Mouse (Mus musculus) limb, embryonic 11.5 days (tissue): Measurements from ENCODE around the gene Trim7. TPM values are rescaled to one million over a fixed set of nuclear protein-coding genes. Genes with fewer than 3 reads are reported as not detected.
"Not testable (repeated sequence)": the region's sequence is repeated elsewhere in the genome, so short reads cannot be mapped to it uniquely, and the experiment has no call there.

Experiments
- ATAC-seq: fragments of 200-750 bp; cut with Nextera tagmentation; 2 replicates; pipeline ENCODE4 v1.8.0; 2017; ENCODE audit warnings: low read depth; ENCODE audit not compliant: insufficient number of reproducible peaks, low FRiP score, low TSS enrichment
- DNase-seq: peaks from one replicate; pipeline ENCODE4 v3.0.0-alpha.2; 2015; ENCODE audit warnings: low spot score
- H3K27ac ChIP-seq: fragments of 300-500 bp; sonication (generic); replicated peaks from 2 replicates; pipeline ENCODE4 v1.5.1; 2014; ENCODE audit warnings: low read depth, mild to moderate bottlenecking, low read length
- H3K27me3 ChIP-seq: fragments of 300-500 bp; sonication (generic); 2 replicates; pipeline ENCODE4 v1.6.1; 2014; ENCODE audit warnings: mild to moderate bottlenecking, low read length, mixed read lengths; ENCODE audit not compliant: control insufficient read depth, insufficient read depth
- H3K36me3 ChIP-seq: fragments of 300-500 bp; sonication (generic); 2 replicates; pipeline ENCODE4 v1.6.1; 2014; ENCODE audit warnings: mild to moderate bottlenecking, low read length, moderate library complexity, mixed read lengths; ENCODE audit not compliant: control insufficient read depth, insufficient read depth
- H3K4me1 ChIP-seq: fragments of 300-500 bp; sonication (generic); 2 replicates; pipeline ENCODE4 v1.6.1; 2014; ENCODE audit warnings: low read length, mixed read lengths; ENCODE audit not compliant: control insufficient read depth, insufficient read depth
- H3K4me2 ChIP-seq: fragments of 300-500 bp; sonication (generic); 2 replicates; pipeline ENCODE4 v1.6.1; 2014; ENCODE audit warnings: low read depth, mild to moderate bottlenecking, moderate library complexity; ENCODE audit not compliant: severe bottlenecking
- H3K4me3 ChIP-seq: fragments of 300-500 bp; sonication (generic); 2 replicates; pipeline ENCODE4 v1.5.1; 2014; ENCODE audit warnings: low read depth, low read length
- H3K9ac ChIP-seq: fragments of 300-500 bp; sonication (generic); 2 replicates; pipeline ENCODE4 v1.6.1; 2014; ENCODE audit warnings: mild to moderate bottlenecking, low read length
- H3K9me3 ChIP-seq: fragments of 300-500 bp; sonication (generic); 2 replicates; pipeline ENCODE4 v1.6.1; 2016; ENCODE audit warnings: low read length; ENCODE audit not compliant: control insufficient read depth
- WGBS: fragments of 180-500 bp; shearing (Covaris S2); extraction: QIAGEN DNeasy Blood & Tissue Kit; methylation state at CpG from one replicate; pipeline ENCODE4 v1.1.7; 2014; 5-methylcytosine and 5-hydroxymethylcytosine counted together
- polyA plus RNA-seq: library from polyadenylated mRNA; unstranded; fragments of >200 nt; fragmentation: Nextera tagmentation; extraction: Ambion mirVana; gene quantifications from 2 replicates; pipeline ENCODE4 v1.2.1, GENCODE M21; 2014

Trim7 gene
- polyA plus RNA-seq, result 0.25 and 0.41 TPM in 2 replicates

DNA sequence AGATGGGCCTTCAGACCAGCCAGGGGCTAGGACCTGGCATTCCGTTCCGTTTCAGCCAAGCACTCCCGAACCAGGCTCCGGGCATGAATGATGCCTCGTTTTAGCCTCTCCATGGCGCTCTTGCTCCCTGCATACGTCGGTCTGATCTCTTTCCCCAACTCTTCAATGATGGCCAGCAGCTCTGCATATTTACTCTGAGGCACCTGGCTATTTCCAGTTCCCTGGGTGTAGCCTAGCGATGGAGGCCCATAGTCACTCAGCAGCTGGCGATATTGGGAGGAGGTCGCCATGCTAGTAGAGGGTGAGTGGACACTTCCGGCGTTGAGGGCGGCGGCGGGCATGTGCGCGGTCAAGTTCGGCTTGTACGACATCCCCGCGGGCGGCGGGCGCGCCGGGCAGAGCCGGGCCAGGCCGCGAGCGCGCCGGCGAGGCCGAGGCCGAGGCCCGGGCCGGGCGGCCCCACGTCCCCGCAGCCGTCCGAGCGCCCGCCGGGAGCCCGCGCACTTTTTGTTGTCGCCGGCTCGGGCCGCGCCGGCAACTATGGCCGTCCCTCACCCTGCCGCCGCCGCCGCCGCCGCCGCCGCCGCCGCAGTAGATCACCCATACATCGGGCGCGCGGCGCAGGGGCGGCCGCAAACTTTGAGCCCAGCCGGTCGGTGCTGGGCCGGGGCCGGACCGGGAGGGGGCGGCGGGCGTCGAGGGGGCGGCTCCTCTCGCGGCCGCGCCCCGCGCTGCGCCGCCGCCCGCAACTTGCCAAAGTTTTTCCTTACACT is at the start of gene Trim7, which contains the start of gene Gm12184:
Trim7 (plus strand) TSS at position 162 of the 773 bp plus-strand sequence.
Gm12184 (minus strand) TSS at position 677 of the 773 bp plus-strand sequence.
- not testable (repeated sequence) for H3K4me1 ChIP-seq, DNase-seq
- peak; percentile 64 for ATAC-seq

DNA sequence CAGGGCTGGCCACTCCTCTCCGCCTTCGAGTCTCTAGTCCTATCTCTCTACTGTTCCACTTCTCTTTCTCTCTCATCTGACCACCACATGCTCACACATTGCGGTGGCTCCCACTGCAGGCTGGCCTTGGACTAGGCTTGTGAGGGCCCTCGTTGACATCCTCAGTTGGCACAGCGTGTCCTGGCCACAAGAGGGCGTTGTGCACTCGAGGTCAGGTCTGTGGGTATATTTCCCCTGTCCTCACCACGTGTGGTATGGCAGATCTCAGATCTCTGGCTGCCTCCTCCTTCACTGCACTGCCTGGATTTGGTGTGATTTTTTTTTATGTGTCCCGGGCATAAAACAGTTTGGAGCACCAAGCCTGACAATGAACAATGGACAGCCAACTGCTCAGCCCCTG is 49.3 kb upstream of the Trim7 start:
- Histone ChIP-seq H3K4me1 (no peaks in the 10 kb centered on the region), H3K9ac (no peak overlapping the region), H3K4me2 (no peak overlapping the region), H3K27ac (no peak overlapping the region), H3K4me3 (no peak overlapping the region), H3K9me3 (no peaks in the 10 kb centered on the region), H3K27me3 (no peaks in the 10 kb centered on the region), H3K36me3 (no peaks in the 10 kb centered on the region)
- WGBS, result 44% methylated on average over 9 of the region's 9 CpGs
- DNase-seq (no peak), ATAC-seq (no peak)

More for the DNA sequence above, at the start of gene Trim7, which contains the start of gene Gm12184:
- H3K36me3 ChIP-seq, H3K9me3 ChIP-seq, H3K27me3 ChIP-seq, H3K27ac ChIP-seq: not testable (repeated sequence)
- Histone ChIP-seq H3K9ac (peak within 1 kb of the TSS; percentile 37), H3K4me3 (peak within 1 kb of the TSS; percentile 38), H3K4me2 (peak within 1 kb of the TSS; percentile 46)
- under 1% methylated on average over 49 of the region's 92 CpGs for WGBS

DNA sequence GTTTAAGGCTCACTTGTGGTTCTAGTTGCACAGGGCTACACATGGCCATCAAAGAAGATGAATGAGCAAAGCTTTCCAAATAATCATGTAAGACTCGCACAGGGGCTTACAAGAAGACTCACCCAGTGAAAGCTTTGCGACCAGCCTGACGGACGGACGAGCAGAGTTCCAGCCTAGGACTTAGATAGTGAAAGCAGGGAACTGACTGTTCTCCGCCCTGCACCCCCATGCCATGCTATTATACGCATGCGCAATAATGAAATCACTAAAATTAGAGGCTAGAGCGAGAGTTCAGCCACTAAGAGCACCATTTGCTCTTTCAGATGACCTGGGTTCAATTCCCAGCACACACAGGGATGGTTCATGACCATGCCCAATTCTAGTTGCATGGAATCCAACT is 48.6 kb upstream of the Trim7 start:
- Histone ChIP-seq H3K27me3 (no peaks in the 10 kb centered on the region), H3K4me1 (no peaks in the 10 kb centered on the region), H3K9me3 (no peaks in the 10 kb centered on the region), H3K9ac (no peak overlapping the region), H3K4me2 (no peak overlapping the region), H3K36me3 (no peaks in the 10 kb centered on the region), H3K4me3 (no peak overlapping the region), H3K27ac (no peak overlapping the region)
- WGBS, result 85% methylated on average over 9 of the region's 9 CpGs
- no peak for ATAC-seq
- DNase-seq, result no peak

DNA sequence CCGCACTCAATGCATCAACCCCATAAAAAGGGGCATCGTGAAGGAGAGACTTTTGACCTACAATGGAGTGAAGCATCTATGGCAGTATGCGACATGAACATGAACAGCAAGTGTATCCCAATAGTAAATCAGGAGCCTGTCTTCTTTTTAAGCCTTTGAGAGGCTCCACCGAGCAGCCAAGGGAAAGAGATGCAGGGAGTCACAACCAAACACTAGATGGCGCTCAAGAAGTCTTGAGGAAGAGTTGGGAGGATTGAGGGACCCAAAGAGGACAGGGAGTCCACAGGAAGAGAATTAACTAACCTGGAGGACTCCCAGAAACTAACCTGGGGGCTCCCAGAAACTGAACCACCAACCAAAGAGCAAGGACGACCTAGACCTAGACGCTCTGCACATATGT is 46.5 kb upstream of the Trim7 start:
- Histone ChIP-seq H3K4me2 (no peak overlapping the region), H3K27ac (no peak overlapping the region), H3K4me3 (no peak overlapping the region), H3K9me3 (no peaks in the 10 kb centered on the region), H3K9ac (no peak overlapping the region), H3K27me3 (no peaks in the 10 kb centered on the region), H3K36me3 (no peaks in the 10 kb centered on the region), H3K4me1 (no peaks in the 10 kb centered on the region)
- WGBS, result 38% methylated on average over 7 of the region's 7 CpGs
- ATAC-seq (no peak), DNase-seq (no peak)

DNA sequence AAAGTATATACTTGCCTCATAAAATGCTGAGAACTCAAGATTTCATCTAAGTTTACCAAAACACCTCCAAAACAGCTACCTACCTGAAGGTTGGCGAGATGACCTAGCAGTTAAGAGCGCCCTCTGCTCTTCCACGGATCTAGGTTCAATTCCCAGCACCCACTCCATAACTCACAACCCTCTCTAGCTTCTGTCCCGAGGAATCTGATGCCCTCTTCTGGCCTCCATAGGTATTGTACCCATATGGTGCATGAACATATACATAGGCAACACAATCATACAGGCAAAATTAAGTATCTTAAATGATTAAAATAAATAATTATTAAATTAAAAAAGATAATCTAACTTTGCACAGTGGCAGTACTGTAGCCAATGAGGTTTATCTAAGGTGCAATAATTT is 43.7 kb upstream of the Trim7 start:
- no peak overlapping the region for H3K9ac ChIP-seq
- no peak for ATAC-seq

DNA sequence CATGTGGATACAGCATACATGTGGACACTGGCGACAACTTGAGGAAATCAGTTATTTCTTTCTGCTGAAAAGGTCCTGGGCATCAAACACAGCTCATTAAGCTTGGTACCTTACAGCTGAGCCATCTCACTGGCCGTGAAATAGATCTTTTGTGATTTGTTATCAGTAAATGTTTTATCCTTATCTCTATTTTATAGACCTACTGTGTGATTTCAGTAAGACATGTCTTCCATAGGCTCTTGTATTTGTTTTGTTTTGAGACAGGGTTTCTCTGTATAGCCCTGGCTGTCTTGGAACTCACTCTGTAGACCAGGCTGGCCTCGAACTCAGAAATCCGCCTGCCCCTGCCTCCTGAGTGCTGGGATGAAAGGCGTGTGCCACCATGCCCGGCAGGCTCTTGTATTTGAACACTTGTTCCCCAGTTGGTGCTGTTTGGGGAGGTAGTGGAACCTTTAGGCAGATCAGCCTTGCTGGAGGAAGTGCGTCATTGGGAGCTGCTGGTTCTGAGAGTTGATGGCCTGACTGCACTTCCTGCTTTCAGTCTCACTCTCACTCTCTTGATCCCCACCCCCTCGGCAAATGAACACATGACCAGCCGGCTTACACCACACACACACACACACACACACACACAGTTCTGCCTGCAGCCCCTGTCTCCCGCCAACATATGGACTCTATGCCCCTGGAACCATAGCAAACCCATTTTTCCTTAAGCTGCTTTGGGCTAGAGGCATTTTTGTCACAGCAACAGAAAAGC is 38.3 kb upstream of the Trim7 start:
- Histone ChIP-seq H3K4me3 (peak overlapping the region; percentile 26; the same call in 1 of the 2 replicates), H3K27ac (no peak overlapping the region), H3K36me3 (no peaks in the 10 kb centered on the region), H3K4me1 (no peaks in the 10 kb centered on the region), H3K9ac (no peak overlapping the region), H3K9me3 (no peaks in the 10 kb centered on the region), H3K27me3 (no peaks in the 10 kb centered on the region), H3K4me2 (peak overlapping the region; percentile 48; the same call in 1 of the 2 replicates)
- DNase-seq (peak; percentile 46), ATAC-seq (peak; percentile 52; the same call in 1 of the 2 replicates)
- WGBS, result 52% methylated on average over 10 of the region's 10 CpGs

More for the DNA sequence above, 43.7 kb upstream of the Trim7 start:
- no peak overlapping the region for H3K27ac ChIP-seq
- no peaks in the 10 kb centered on the region for H3K4me1 ChIP-seq
- no peak for DNase-seq
- H3K9me3 ChIP-seq, result no peaks in the 10 kb centered on the region
- H3K4me3 ChIP-seq, result no peak overlapping the region
- 87% methylated on average over 4 of the region's 4 CpGs for WGBS
- no peak overlapping the region for H3K4me2 ChIP-seq
- no peaks in the 10 kb centered on the region for H3K27me3 ChIP-seq
- H3K36me3 ChIP-seq, result no peaks in the 10 kb centered on the region

DNA sequence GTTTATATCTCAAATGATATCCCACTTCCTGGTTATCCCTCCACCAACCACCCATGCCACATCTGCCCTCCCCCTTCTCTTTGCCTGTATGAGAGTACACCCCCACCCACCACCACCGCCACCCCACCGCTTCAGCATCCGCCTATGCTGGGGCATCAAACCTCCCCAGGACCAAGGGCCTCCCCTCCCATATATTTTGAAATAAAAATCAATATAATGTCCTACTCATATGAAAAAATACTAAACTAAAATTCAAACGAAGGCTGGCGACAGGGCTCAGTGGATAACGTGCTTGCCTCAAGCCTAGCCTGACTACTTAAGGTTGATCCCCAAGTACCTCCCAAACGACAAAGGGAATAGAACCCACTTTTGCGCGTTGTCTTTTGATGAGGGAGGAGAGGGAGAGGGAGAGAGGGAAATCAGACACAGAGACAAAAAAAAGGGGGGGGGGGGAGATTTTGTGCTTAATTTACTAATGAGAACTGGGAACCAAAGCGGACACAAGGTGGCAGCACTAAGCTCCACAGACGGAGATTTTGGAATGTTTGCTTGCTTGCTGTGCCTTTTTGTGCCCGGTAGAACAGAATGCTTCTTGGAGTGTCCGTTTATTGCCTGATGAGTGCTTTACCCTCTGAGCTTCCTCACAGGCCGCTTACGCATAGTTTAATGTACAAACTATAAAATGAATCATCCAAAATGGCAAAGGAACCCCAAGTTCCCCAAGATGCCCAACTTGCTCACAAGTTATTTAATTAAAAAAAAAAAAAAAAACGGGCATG is 37.4 kb upstream of the Trim7 start:
- peak overlapping the region; percentile 48 for H3K4me2 ChIP-seq
- 8% methylated on average over 16 of the region's 16 CpGs for WGBS
- H3K36me3 ChIP-seq, result no peaks in the 10 kb centered on the region
- H3K27ac ChIP-seq, result no peak overlapping the region
- peak overlapping the region; percentile 26 for H3K4me3 ChIP-seq
- DNase-seq, result peak; percentile 83
- no peaks in the 10 kb centered on the region for H3K9me3 ChIP-seq
- ATAC-seq, result peak; percentile 51; the same call in 1 of the 2 replicates
- H3K4me1 ChIP-seq, result no peaks in the 10 kb centered on the region
- H3K27me3 ChIP-seq, result no peaks in the 10 kb centered on the region
- peak overlapping the region; percentile 12; the same call in 1 of the 2 replicates for H3K9ac ChIP-seq

DNA sequence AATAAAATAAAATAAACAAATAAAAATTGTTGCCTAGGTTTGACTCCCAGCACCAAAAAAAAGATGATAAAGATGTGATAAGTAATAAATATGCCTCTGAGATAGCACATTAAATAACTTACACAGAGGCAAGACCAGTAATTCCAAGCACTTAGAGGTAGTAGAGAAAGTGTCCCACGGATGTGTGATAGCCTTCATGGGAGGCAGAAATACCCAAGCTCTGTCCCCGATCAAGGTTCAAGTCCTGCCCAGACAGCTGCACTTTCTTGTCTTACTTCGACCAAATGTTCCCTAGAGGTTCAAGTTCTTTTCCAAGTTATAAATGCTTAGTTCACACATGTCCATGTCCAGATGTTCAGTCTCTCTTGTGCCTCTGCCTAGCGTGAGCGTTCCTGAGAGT is 36.7 kb upstream of the Trim7 start:
- no peaks in the 10 kb centered on the region for H3K9me3 ChIP-seq
- no peak overlapping the region for H3K27ac ChIP-seq
- WGBS, result 85% methylated on average over 5 of the region's 5 CpGs
- H3K27me3 ChIP-seq, result no peaks in the 10 kb centered on the region
- no peaks in the 10 kb centered on the region for H3K36me3 ChIP-seq
- H3K9ac ChIP-seq, result no peak overlapping the region
- H3K4me2 ChIP-seq, result no peak overlapping the region
- no peak overlapping the region for H3K4me3 ChIP-seq
- no peaks in the 10 kb centered on the region for H3K4me1 ChIP-seq
- DNase-seq (no peak), ATAC-seq (no peak)
